Mouse (Mus musculus): ENCODE results near the gene Gm38393.

GRCm38 (mm10) chr7:60006262-60006661, 1.4 kb upstream of the Gm38393 start:
- TF ChIP-seq CTCF (conservative IDR thresholded peaks at IDR 0.05; ENCODE audit: insufficient read depth, insufficient read length, low read depth, low read length) = no peak
- TF ChIP-seq POLR2A (IDR thresholded peaks at IDR 0.05; ENCODE audit: low read depth, low read length) = no peak

Data from kidney, adult 2 months (tissue).